Mouse (Mus musculus) adrenal gland, postnatal 14 days (tissue): ENCODE measurements around the gene Ift43. TPM values are rescaled to one million over a fixed set of nuclear protein-coding genes. Genes with fewer than 3 reads are reported as not detected.

Experiments
- DNase-seq: peaks from one replicate; pipeline ENCODE4 v3.0.0; 2021; ENCODE audit warnings: mixed read lengths
- total RNA-seq: library from RNA; stranded (reverse); gene quantifications from 2 replicates; pipeline ENCODE4 v1.2.3, GENCODE M21; 2021

Gene Ift43
- total RNA-seq, 1 experiment from 2014 or later = 25.3 TPM

DNA sequence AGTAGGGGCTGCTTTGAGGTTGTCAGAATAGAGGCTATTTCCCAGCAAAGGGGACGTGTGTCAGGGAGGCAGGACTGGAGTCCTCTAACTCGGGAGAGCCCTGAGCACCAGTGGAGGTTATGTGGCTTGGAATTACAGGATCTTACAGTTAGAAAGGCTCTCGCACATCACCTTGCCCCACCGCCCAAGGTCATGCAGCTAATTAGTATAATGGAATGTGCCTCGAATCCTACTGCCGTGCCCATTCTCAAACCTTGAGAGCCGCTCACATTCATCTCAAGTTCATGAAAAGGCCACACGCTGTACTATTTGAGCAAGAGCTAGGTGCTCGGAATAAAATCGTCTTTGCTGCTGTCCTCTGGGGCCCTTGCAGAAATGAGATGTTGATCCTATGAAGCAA, 47.4 kb downstream of the Ift43 start:
- DNase-seq = no peak

GRCm38 (mm10) chr12:86132799-86133198, 50.5 kb downstream of the Ift43 start:
- peak; percentile 70 for DNase-seq

DNA sequence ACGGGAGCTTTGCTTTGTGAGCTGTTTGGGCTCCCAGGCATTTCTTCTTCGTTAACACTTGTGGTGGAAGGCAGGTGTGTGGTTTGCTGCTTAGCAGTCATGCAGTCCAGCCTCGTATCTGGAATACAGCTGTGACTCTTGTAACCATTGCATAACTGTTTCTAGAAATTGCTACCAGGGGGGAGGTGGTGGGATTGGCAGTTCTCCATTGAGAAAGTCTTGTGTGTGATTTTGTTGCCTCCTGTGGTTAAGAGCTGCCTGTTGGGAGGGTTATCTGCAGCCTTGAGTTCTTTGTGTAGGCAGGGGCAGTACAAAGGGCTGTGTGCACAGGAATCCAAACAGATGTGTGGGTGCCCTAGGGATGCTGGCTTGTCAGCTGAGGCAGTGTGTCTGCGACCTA, 53.4 kb downstream of the Ift43 start:
- DNase-seq = no peak

DNA sequence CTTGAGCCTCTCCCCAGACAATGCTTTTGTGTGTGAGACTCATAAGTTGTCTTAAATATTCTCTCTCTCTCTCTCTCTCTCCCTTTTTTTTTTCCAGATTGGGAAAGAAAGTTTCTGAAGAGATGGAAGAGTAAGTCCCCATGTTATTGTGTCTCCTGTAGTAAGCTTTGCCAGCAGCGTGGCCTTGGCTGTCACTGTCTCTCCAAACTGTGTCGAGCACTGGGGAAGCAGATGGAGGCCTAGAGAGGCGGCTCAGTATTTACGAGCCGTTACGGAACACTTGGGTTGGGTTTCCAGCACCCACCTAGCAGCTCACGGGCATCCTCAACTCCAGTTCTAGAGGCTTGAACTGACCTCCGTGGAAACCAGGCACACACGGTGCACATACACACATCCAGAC, 56.4 kb downstream of the Ift43 start:
- peak; percentile 42 for DNase-seq

- no peak for DNase-seq
These were observed 60.0 kb downstream of the Ift43 start for GRCm38 (mm10) chr12:86142389-86142788.

DNA sequence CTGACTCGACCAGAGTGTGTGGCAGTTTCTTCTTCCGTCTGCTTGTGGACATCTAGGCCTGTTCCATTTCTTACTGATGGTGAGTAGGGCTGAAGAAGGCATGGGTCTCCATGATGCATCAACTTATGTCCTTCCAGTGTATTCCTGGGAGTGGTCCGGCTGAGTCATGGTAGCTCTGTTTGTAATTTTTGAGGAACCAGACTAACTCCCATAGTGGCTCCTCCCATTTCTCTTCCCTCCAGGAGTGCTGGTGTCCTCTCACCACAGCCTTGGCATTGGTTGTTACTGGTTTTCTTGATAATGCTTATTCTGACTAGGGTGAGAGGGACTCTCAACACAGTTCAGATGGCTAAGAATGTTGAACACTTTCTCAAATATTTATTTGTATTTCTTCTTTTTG, 63.9 kb downstream of the Ift43 start:
- no peak for DNase-seq

DNA sequence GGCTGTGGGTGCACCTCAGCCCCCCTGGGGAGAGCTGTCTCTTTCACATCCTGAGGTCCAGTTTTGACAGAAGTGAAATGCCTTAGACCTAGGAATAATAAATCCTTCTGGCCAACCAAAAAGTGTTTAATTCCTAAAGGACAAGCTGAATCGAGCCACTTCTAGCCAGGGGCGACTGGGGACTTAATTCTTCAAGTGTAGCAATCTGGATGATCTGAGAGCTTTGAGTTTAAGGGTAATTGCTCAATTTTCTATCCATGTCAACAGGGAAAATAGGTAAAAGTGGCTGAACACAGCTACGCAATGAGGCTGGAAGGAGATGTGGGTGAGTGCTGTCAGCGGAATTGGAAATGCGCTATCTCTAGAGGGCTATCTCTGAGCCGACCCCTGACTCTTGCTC, 65.9 kb downstream of the Ift43 start:
- DNase-seq = no peak

- no peak for DNase-seq
These were observed 66.7 kb downstream of the Ift43 start for GRCm38 (mm10) chr12:86149087-86149486.

DNA sequence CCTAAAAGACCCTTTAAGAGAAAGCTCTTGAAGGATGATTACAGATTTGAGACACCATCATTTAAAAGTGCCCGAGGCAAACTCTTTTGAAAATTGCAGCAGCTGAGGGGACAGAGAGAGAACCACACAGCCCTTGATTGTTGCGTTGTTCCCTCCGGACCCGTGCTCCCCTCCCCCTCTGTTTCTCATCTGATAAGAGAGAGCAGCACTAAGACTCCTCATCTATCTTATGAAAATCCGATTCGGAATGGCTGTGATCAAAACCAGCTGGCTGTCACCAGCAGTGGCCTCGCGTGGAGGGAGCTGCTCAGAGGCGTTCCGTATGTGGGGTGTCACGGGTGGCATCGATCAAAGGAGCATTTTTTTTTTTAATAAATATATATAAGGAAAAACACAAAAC, 69.6 kb downstream of the Ift43 start:
- DNase-seq = no peak

DNA sequence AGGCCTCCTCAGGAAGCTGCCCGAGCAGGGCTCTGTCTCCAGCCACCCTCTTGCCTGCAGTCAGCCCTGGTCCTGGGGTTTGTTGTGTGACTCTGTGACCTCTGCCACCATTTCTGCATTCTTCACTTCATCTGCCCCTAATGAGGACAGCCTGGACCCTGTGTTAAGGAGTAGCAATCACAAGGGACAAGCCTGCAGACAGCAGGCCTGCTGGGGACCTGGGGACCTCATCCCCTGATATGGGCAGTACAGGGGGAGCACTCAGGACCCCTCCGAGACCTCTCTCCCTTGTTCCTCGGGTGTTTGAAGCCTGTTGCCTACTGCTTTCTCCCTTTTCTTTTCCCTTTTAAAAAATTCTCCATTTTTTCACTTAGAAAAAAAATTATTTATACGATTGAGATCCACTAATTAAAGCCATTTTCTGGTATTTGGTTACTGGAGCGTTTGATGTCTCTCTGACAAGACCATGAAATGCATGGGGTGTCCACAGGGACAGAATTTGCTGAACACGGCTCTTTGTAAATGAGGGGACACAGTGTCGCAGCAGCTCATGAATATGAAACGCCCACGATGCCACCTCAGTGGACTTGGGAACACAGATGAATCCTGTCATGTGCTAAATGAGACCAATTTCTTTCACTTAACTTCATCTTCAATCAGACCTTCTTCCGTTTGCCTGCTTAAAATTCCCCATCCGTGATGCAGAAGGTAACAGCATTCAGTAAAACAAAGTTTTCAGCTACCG, 71.0 kb downstream of the Ift43 start:
- no peak for DNase-seq

DNA sequence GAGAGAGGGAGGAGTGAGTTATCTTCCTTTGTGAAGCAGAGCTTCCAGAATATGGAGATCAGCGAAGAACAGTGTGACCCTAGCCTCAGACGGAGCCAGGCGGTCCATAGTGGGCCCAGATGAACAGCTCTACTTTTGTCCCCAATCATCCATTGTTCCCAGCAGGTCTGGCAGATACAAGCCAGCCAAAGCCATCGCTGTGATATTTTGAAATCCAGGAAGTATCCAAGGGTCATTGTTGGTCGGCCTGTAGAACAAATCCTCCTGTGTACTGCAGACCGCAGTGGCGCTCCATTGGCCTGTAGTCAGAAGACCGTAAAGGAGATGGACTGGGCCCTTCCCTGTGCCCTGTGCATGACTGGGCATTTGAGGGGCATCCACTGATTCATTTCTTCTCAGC, 72.8 kb downstream of the Ift43 start:
- DNase-seq = no peak

GRCm38 (mm10) chr12:86157166-86157565, 74.8 kb downstream of the Ift43 start:
- no peak for DNase-seq

GRCm38 (mm10) chr12:86157894-86158444, 75.6 kb downstream of the Ift43 start:
- DNase-seq = peak; percentile 24

DNA sequence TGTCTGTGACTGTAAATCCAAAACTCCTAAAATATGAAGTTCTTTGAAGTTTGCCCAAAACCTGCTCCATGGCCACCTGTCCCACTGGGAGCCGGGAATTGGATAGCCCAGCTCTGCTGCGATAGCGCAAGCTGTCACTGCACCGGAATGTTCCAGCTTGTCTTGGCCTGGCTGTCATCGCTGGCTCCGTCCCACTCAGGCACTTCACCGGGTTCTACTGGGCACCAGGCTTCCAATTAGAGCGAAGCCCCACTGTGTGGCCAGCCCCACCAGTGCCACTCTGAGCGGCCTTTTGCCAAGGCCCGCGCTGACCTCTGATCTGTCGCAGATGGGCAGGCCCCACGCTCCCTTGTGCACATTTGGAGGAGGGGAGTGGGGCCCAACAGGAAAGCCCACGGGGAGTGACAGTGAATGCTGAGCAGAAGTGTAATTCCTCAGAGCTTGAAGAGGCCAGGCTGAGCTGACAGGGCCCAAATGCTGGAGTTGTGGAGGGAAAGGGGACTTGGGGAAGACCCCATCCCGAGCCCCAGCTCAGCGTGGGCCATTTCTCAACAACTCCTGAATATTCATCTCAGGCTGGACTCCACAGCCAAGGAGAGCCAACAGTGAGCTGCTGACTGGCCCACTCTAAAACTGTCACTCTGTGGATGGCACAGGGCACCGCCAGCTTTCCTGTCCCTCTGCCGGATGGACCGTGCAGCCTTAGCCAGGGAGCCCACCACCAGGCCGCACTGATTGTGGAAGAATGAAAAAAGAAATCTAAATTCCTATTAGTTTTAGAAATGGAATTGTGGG, 76.5 kb downstream of the Ift43 start:
- DNase-seq = peak; percentile 55

DNA sequence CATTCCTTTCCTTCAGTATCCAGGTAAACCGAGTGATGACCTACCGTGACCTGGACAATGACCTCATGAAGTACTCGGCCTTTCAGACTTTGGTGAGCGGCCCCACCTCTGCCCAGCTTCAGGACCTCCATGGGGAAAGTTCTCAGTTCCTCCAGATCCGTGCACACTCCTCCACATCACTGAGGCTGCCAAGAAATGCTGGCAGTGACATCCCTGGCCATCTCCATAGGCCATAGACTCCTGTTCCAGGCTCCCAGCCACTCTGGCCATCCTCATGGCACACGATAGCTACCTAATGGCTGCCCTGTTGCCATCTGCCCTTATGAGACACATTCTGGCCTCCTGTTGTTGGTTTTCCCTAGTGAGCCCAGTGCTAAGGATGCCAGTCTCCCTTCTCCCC, 79.1 kb downstream of the Ift43 start:
- no peak for DNase-seq

GRCm38 (mm10) chr12:86161942-86162341, 79.6 kb downstream of the Ift43 start:
- no peak for DNase-seq

GRCm38 (mm10) chr12:86162890-86163816, 80.8 kb downstream of the Ift43 start:
- DNase-seq = no peak

GRCm38 (mm10) chr12:86166244-86166643, 83.9 kb downstream of the Ift43 start:
- DNase-seq = no peak

GRCm38 (mm10) chr12:86167075-86167474, 84.7 kb downstream of the Ift43 start:
- DNase-seq = no peak

DNA sequence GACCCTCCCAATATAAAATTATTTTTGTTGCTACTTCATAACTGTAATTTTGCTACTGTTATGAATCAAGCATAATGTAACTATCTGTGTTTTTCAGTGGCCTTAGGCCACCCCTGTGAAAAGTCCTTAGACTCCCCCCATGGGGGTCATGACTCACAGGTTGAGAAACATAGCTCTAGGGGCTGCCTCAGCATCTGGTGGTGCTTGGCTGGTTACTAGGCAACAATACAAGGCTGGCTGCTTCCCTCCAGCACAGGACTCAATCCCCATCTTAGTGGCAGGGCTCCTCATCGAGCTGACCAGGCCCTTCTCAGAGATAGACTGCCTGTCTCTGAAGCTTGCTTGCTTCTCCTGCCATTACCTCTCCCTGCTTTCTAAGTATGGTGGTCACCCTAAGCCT, 86.4 kb downstream of the Ift43 start:
- DNase-seq = no peak

GRCm38 (mm10) chr12:86169195-86169594, 86.9 kb downstream of the Ift43 start:
- DNase-seq = no peak

DNA sequence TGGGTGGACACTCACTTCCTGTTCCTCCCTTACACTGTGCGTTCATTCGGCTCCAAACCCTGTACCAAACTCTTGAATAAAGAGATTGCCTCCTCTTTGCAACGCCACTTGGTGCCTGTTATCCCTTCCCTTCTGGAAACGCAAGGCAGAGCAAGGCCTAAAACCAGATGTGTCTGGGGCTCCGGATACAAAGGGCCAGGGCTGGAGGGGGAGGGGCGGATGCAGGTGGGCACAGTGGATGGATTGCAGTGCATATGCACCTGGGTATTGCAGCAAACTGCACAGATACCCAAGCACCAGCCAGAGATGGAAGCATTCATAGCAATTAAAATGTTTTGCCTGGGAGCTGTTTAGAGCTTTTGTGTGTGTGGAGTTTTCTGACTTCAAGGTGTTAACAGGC, 91.0 kb downstream of the Ift43 start:
- DNase-seq = no peak
